Mouse (Mus musculus): ENCODE results near the gene Vmn1r211. TPM values are rescaled to one million over a fixed set of nuclear protein-coding genes. Genes with fewer than 3 reads are reported as not detected.
"Not testable (repeated sequence)": the region's sequence is repeated elsewhere in the genome, so short reads cannot be mapped to it uniquely, and the experiment has no call there.

The Vmn1r211 gene
- polyA plus RNA-seq, 2 experiments: not detected

GRCm38 (mm10) chr13:22831248-22831647 lies 26.1 kb downstream of the Vmn1r211 start, which contains the start of gene Vmn1r210:
Gene Vmn1r210 (minus strand): TSS chr13:22831348.
- no peaks in the 10 kb centered on the region for H3K4me1 ChIP-seq (replicated peaks; ENCODE audit: control insufficient read depth in 2 of 2, insufficient read depth in 2 of 2, low read length in 1 of 2)
- H3K9me3 ChIP-seq (ENCODE audit: control insufficient read depth, low read length): no peaks in the 10 kb centered on the region
- H3K4me3 ChIP-seq (ENCODE audit: insufficient read depth in 1 of 2, low read depth in 2 of 2, low read length in 2 of 2): no peak within 1 kb of the TSS
- no peaks in the 10 kb centered on the region for H3K27me3 ChIP-seq (ENCODE audit: control insufficient read depth, insufficient read depth, low read length)
- no peak within 1 kb of the TSS for H3K9ac ChIP-seq (replicated peaks)
- no peak within 1 kb of the TSS for H3K4me2 ChIP-seq (ENCODE audit: low read depth)
- H3K36me3 ChIP-seq (replicated peaks; ENCODE audit: control insufficient read depth, insufficient read depth, low read depth): no peaks in the 10 kb centered on the region
- ATAC-seq (ENCODE audit: insufficient read depth): no peak
- WGBS (ENCODE audit: insufficient replicate concordance): 26% methylated on average over 4 of the region's 4 CpGs
- DNase-seq (ENCODE audit: low read depth in 3 of 3, low spot score in 3 of 3): no peak
- TF ChIP-seq CTCF (IDR thresholded peaks at IDR 0.05; ENCODE audit: low read depth) (no peak), EP300 (IDR thresholded peaks at IDR 0.05; ENCODE audit: low read depth) (no peak)
- no peak within 1 kb of the TSS for H3K27ac ChIP-seq

- not testable (repeated sequence) for H3K27ac ChIP-seq; H3K9me3 ChIP-seq (ENCODE audit: control insufficient read depth, low read length); H3K9ac ChIP-seq (replicated peaks); H3K4me2 ChIP-seq (ENCODE audit: low read depth); H3K4me3 ChIP-seq (ENCODE audit: insufficient read depth in 1 of 2, low read depth in 2 of 2, low read length in 2 of 2); H3K36me3 ChIP-seq (replicated peaks; ENCODE audit: control insufficient read depth, insufficient read depth, low read depth); H3K4me1 ChIP-seq (replicated peaks; ENCODE audit: control insufficient read depth in 2 of 2, insufficient read depth in 2 of 2, low read length in 1 of 2); DNase-seq (ENCODE audit: low read depth in 3 of 3, low spot score in 3 of 3); ATAC-seq (ENCODE audit: insufficient read depth); H3K27me3 ChIP-seq (ENCODE audit: control insufficient read depth, insufficient read depth, low read length)
- 18% methylated on average over 7 of the region's 7 CpGs for WGBS (ENCODE audit: insufficient replicate concordance)
Observed at GRCm38 (mm10) chr13:22829395-22829794, 28.0 kb downstream of the Vmn1r211 start.

GRCm38 (mm10) chr13:22821601-22822000 lies 35.8 kb downstream of the Vmn1r211 start:
- not testable (repeated sequence) for H3K4me2 ChIP-seq (ENCODE audit: low read depth); ATAC-seq (ENCODE audit: insufficient read depth); H3K36me3 ChIP-seq (replicated peaks; ENCODE audit: control insufficient read depth, insufficient read depth, low read depth); H3K9me3 ChIP-seq (ENCODE audit: control insufficient read depth, low read length); H3K27ac ChIP-seq; H3K4me3 ChIP-seq (ENCODE audit: insufficient read depth in 1 of 2, low read depth in 2 of 2, low read length in 2 of 2); H3K9ac ChIP-seq (replicated peaks); H3K27me3 ChIP-seq (ENCODE audit: control insufficient read depth, insufficient read depth, low read length); H3K4me1 ChIP-seq (replicated peaks; ENCODE audit: control insufficient read depth in 2 of 2, insufficient read depth in 2 of 2, low read length in 1 of 2); DNase-seq (ENCODE audit: low read depth in 3 of 3, low spot score in 3 of 3)
- WGBS (ENCODE audit: insufficient replicate concordance): 46% methylated on average over 1 of the region's 1 CpGs

- H3K4me1 ChIP-seq (replicated peaks; ENCODE audit: control insufficient read depth in 2 of 2, insufficient read depth in 2 of 2, low read length in 1 of 2); H3K36me3 ChIP-seq (replicated peaks; ENCODE audit: control insufficient read depth, insufficient read depth, low read depth); H3K4me2 ChIP-seq (ENCODE audit: low read depth); H3K27ac ChIP-seq; ATAC-seq (ENCODE audit: insufficient read depth); H3K4me3 ChIP-seq (ENCODE audit: insufficient read depth in 1 of 2, low read depth in 2 of 2, low read length in 2 of 2); H3K9me3 ChIP-seq (ENCODE audit: control insufficient read depth, low read length); DNase-seq (ENCODE audit: low read depth in 3 of 3, low spot score in 3 of 3); H3K9ac ChIP-seq (replicated peaks); H3K27me3 ChIP-seq (ENCODE audit: control insufficient read depth, insufficient read depth, low read length): not testable (repeated sequence)
Observed at GRCm38 (mm10) chr13:22809582-22809981, 47.8 kb downstream of the Vmn1r211 start, which contains the start of gene Vmn1r209. Gene Vmn1r209 (minus strand): TSS chr13:22809682.

Other genes with a start within 250 kb of the Vmn1r211 start
- gene Vmn1r206, start 233.3 kb downstream of the Vmn1r211 start, polyA plus RNA-seq (2012; rRNA removed): not detected in 2 replicates
- gene Vmn1r206, start 233.3 kb downstream of the Vmn1r211 start, polyA plus RNA-seq (2014; fragmentation: Nextera tagmentation; extraction: Ambion mirVana): not detected in 2 replicates
- gene Vmn1r207-ps, start 127.9 kb downstream of the Vmn1r211 start, polyA plus RNA-seq (2012; rRNA removed): not detected in 2 replicates
- gene Vmn1r207-ps, start 127.9 kb downstream of the Vmn1r211 start, polyA plus RNA-seq (2014; fragmentation: Nextera tagmentation; extraction: Ambion mirVana): not detected in 2 replicates
- not detected in 2 replicates for gene Vmn1r208, start 80.2 kb downstream of the Vmn1r211 start, polyA plus RNA-seq (2012; rRNA removed)
- gene Vmn1r208, start 80.2 kb downstream of the Vmn1r211 start, polyA plus RNA-seq (2014; fragmentation: Nextera tagmentation; extraction: Ambion mirVana): not detected in 2 replicates
- gene Vmn1r209, start 47.9 kb downstream of the Vmn1r211 start, polyA plus RNA-seq (2012; rRNA removed): not detected in 2 replicates
- gene Vmn1r209, start 47.9 kb downstream of the Vmn1r211 start, polyA plus RNA-seq (2014; fragmentation: Nextera tagmentation; extraction: Ambion mirVana): not detected in 2 replicates
- not detected in 2 replicates for gene Vmn1r210, start 26.2 kb downstream of the Vmn1r211 start, polyA plus RNA-seq (2012; rRNA removed)
- gene Vmn1r210, start 26.2 kb downstream of the Vmn1r211 start, polyA plus RNA-seq (2014; fragmentation: Nextera tagmentation; extraction: Ambion mirVana): not detected in 2 replicates
- gene Vmn1r212, start 26.6 kb upstream of the Vmn1r211 start, polyA plus RNA-seq (2012; rRNA removed): not detected in 2 replicates
- gene Vmn1r212, start 26.6 kb upstream of the Vmn1r211 start, polyA plus RNA-seq (2014; fragmentation: Nextera tagmentation; extraction: Ambion mirVana): not detected in 2 replicates
- gene Vmn1r213, start 150.1 kb upstream of the Vmn1r211 start, polyA plus RNA-seq (2012; rRNA removed): not detected in 2 replicates
- not detected in 2 replicates for gene Vmn1r213, start 150.1 kb upstream of the Vmn1r211 start, polyA plus RNA-seq (2014; fragmentation: Nextera tagmentation; extraction: Ambion mirVana)
- not detected in 2 replicates for gene Vmn1r214, start 172.9 kb upstream of the Vmn1r211 start, polyA plus RNA-seq (2012; rRNA removed)
- gene Vmn1r214, start 172.9 kb upstream of the Vmn1r211 start, polyA plus RNA-seq (2014; fragmentation: Nextera tagmentation; extraction: Ambion mirVana): not detected in 2 replicates
- not detected in 2 replicates for gene Vmn1r215, start 210.5 kb upstream of the Vmn1r211 start, polyA plus RNA-seq (2012; rRNA removed)
- gene Vmn1r215, start 210.5 kb upstream of the Vmn1r211 start, polyA plus RNA-seq (2014; fragmentation: Nextera tagmentation; extraction: Ambion mirVana): not detected in 2 replicates

Data from liver, embryonic 14.5 days (tissue).